Mouse (Mus musculus): ENCODE results near the gene Csn2.

Csn2 gene

DNA sequence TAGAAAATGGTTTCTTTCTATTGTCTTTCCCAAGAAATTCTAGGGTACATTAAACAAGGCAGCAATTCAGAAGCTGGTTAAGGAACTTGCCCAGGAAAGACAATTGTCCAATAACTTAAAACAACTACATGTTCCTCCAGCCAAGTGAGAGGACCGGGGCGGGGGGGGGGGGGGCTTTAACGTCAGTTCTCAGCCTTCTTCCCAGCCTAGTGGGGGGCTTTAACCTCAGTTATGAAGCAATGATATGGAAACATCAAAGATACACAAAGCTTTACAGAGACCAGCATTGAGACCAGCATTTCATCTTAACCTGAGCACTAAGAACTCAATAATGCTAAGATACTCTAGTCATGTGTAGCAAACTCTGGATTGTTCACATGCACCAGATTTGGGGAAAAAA is at the start of gene Csn2:
Gene Csn2 (minus strand): TSS at position 101 of the 400 bp plus-strand sequence.
- DNase-seq (ENCODE audit: low spot score) = no peak

DNA sequence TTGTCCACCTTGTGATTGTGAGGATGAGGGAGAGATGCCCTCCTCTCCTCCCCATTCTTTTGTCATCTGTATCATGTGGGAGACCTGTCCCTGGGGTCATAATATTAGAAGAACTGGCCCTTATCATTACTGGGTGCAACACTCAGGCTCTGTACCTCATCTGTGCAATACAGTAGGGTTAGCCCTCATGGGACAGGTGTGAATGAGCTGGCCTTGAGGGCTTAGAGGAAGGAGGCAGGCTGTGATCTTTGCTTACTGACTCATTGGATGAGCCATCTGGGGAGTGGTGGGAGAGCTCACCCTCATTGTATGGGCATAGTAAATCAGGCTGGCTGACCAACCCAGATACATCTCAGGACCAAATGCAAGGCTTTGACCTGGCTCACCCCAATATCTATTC is 35.4 kb upstream of the Csn2 start:
- DNase-seq (ENCODE audit: low spot score) = no peak

DNA sequence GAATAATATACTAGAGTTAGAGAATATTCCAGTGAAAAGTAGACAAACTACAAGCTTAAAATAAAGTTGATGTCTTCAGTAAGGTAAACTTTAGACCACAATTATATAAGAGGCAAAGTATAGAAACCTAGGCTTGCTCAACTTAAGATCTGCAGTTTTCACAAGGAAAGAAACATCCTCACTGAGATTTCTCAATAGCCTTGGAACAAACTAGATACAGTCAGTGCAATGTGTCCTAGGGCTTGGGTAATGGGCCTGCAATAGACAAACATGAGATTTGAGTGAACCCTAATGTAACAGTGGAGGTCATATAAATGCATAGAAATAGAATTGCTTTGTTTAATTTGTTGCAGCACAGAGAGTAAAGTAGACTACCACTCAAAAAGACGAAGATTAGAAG is 6.5 kb upstream of the Csn2 start:
- no peak for DNase-seq (ENCODE audit: low spot score)

DNA sequence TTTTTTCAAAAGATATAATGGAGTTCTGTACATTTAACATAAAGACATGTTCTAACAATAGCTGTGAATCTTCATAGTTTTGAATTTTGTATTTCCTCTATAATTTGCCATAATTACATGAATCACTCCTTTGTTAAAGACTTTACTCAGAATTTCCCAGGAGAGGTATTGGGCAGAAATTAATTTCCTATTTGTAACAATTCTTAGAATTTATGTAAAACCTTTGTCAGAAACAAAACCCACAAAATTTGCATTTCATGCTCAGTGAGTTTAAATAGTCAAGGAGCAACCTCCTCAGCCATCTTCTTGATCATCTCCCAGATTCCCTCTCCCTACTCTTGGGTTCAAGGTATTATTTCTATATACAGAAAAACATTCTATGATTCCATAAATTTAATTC is 33.5 kb downstream of the Csn2 start, which contains the start of gene Csn1s1:
Gene Csn1s1 (plus strand): TSS at position 301 of the 400 bp plus-strand sequence.
- DNase-seq (ENCODE audit: low spot score) = no peak

DNA sequence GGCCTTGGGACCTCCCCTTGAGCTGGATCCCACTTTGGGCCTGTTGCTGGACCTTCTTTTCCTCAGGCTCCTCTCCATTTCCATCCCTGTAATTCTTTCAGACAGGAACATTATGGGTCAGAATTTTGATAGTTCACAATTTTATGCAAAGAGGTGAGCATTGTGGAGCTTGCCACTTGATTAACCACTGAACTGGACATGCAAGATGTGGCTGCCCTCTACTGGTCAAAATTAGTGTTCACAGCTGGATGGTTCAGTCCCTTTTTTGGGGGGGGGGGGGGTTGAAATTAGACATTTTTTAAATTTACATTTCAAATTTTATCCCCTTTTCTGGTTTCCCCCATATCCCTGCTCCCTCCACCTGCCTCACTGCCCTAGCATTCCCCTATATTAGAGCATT is 56.6 kb downstream of the Csn2 start:
- no peak for DNase-seq (ENCODE audit: low spot score)

Measured in left cerebral cortex, adult 11 months (tissue).